Mouse (Mus musculus): ENCODE measurements around the gene Rufy3.

- TF ChIP-seq HCFC1 (IDR thresholded peaks at IDR 0.05; ENCODE audit: borderline replicate concordance, insufficient read depth, low read length) (no peak), MAFK (IDR thresholded peaks at IDR 0.05; ENCODE audit: insufficient read depth, low read depth, low read length) (no peak)
Observed at GRCm38 (mm10) chr5:88649250-88650173, 84.7 kb downstream of the Rufy3 start.

All from ES-E14 (cell line).